Mouse (Mus musculus) hindbrain, embryonic 15.5 days (tissue): ENCODE data around the gene Tmem87b. TPM values are rescaled to one million over a fixed set of nuclear protein-coding genes. Genes with fewer than 3 reads are reported as not detected.

Source experiments
- ATAC-seq: fragments of 200-750 bp; cut with Nextera tagmentation; 2 replicates; pipeline ENCODE4 v1.8.0; 2017; ENCODE audit warnings: low read depth, moderate number of reproducible peaks, moderate TSS enrichment; ENCODE audit not compliant: low FRiP score
- H3K27ac ChIP-seq: fragments of 300-500 bp; sonication (generic); replicated peaks from 2 replicates; pipeline ENCODE4 v1.5.1; 2015; ENCODE audit warnings: mild to moderate bottlenecking, inconsistent platforms
- H3K27me3 ChIP-seq: fragments of 300-500 bp; sonication (generic); 2 replicates; pipeline ENCODE4 v1.6.1; 2015; ENCODE audit warnings: control low read depth, inconsistent platforms
- H3K36me3 ChIP-seq: fragments of 300-500 bp; sonication (generic); 2 replicates; pipeline ENCODE4 v1.6.1; 2015; ENCODE audit warnings: control low read depth, inconsistent platforms
- H3K4me1 ChIP-seq: fragments of 300-500 bp; sonication (generic); replicated peaks from 2 replicates; pipeline ENCODE4 v1.6.1; 2015; ENCODE audit warnings: control low read depth, inconsistent platforms
- H3K4me2 ChIP-seq: fragments of 300-500 bp; sonication (generic); 2 replicates; pipeline ENCODE4 v1.6.1; 2015; ENCODE audit warnings: moderate library complexity, mild to moderate bottlenecking, inconsistent platforms
- H3K4me3 ChIP-seq: fragments of 300-500 bp; sonication (generic); 2 replicates; pipeline ENCODE4 v1.5.1; 2015; ENCODE audit warnings: mild to moderate bottlenecking, inconsistent platforms
- H3K9ac ChIP-seq: fragments of 300-500 bp; sonication (generic); 2 replicates; pipeline ENCODE4 v1.6.1; 2015; ENCODE audit warnings: inconsistent platforms
- H3K9me3 ChIP-seq: fragments of 300-500 bp; sonication (generic); 2 replicates; pipeline ENCODE4 v1.6.1; 2016; ENCODE audit warnings: control low read depth, inconsistent platforms
- WGBS: fragments of 180-500 bp; shearing (Covaris S2); methylation state at CpG from one replicate; pipeline ENCODE4 v1.1.7; 2015; 5-methylcytosine and 5-hydroxymethylcytosine counted together
- polyA plus RNA-seq: library from polyadenylated mRNA; unstranded; fragments of >200 nt; fragmentation: Nextera tagmentation; extraction: Ambion mirVana; gene quantifications from 2 replicates; pipeline ENCODE4 v1.2.1, GENCODE M21; 2015

The Tmem87b gene
- polyA plus RNA-seq, 1 experiment from 2014 or later = 34.1 TPM

DNA sequence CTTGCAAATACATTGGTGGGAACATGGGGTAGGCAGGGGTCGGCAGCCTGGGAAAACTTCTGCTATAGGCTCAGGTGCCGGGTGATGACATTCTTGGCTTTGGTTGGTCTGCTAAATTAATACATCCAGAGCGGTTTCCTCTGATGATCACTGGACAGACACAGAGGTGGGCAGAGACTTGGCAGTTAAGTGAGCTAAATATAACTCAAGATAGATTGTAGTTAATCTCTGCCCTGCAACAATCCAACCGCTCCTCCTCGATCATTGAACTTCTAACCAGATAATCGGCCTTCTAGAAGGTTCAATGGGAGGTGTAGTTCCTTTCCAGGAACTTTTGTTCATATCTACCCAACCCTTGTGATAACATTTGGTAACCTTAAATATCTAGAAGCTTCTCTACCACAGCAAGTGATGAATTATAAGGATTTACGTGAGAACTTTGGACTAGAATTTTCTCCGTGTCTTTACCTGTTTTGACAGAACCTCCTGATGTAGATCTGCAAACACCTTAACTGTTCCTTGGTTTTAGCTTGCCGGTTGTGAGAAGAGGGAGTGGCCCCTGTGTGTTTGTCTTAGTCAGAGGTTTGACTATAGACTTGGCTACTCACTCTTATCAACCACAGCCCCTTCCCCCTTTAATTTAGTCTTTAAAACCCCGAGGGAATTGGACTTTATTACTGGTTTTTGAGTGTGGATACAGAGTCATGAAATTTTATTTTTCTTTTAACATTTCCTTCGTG lies 26.9 kb upstream of the Tmem87b start:
- no peak overlapping the region for H3K9ac ChIP-seq
- H3K4me3 ChIP-seq = no peak overlapping the region
- H3K9me3 ChIP-seq = no peaks in the 10 kb centered on the region
- no peaks in the 10 kb centered on the region for H3K27me3 ChIP-seq
- no peak for ATAC-seq
- no peak overlapping the region for H3K4me2 ChIP-seq
- WGBS = 92% methylated on average over 11 of the region's 11 CpGs
- no peaks in the 10 kb centered on the region for H3K4me1 ChIP-seq
- H3K27ac ChIP-seq = no peak overlapping the region
- no peaks in the 10 kb centered on the region for H3K36me3 ChIP-seq

DNA sequence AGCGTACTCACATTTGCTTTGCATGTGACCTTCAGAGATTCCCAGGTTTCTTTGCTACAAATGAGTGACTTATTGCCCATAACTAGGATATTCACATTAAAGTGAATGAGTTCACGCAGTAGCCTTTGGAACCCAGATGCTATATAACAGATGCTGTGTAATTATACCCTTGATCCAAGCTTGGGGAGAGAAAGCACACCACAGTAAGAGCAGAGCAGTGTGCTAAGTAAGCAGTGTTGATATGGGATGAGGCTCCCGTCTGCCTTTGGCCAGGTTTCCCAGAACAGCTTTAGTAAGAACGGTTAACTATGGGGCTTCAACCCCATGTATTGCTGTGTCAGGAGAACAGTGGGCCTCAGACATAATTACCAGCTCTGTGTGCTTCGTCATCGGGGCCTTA lies 24.0 kb upstream of the Tmem87b start:
- H3K36me3 ChIP-seq = no peaks in the 10 kb centered on the region
- no peak overlapping the region for H3K9ac ChIP-seq
- no peak overlapping the region for H3K4me3 ChIP-seq
- H3K27ac ChIP-seq = no peak overlapping the region
- no peaks in the 10 kb centered on the region for H3K4me1 ChIP-seq
- no peaks in the 10 kb centered on the region for H3K9me3 ChIP-seq
- ATAC-seq = no peak
- H3K4me2 ChIP-seq = no peak overlapping the region
- WGBS = 59% methylated on average over 6 of the region's 6 CpGs
- H3K27me3 ChIP-seq = no peaks in the 10 kb centered on the region

DNA sequence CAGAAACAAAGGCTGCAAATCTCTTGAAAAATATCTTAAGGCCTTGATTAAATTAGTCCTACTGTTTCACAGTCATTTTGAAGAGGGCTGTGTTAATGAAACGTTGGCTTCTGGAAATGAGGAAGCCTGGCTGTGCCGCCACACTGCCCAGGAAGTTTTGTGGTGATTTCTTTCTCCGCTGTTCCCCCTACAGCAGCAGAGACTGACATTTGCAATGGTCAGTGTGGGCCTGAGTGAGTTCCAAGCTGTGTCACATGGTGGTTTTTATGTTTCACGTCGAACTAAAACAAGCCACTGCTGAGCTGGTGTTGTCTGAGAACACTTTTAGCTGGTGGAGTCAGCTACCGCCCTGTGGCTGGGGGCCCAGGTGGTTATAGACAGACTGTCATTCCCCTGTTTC lies 21.5 kb upstream of the Tmem87b start:
- ATAC-seq = no peak
- 83% methylated on average over 6 of the region's 6 CpGs for WGBS
- Histone ChIP-seq H3K36me3 (no peaks in the 10 kb centered on the region), H3K4me1 (no peaks in the 10 kb centered on the region), H3K9ac (no peak overlapping the region), H3K27ac (no peak overlapping the region), H3K4me3 (no peak overlapping the region), H3K9me3 (no peaks in the 10 kb centered on the region), H3K4me2 (no peak overlapping the region), H3K27me3 (no peaks in the 10 kb centered on the region)

DNA sequence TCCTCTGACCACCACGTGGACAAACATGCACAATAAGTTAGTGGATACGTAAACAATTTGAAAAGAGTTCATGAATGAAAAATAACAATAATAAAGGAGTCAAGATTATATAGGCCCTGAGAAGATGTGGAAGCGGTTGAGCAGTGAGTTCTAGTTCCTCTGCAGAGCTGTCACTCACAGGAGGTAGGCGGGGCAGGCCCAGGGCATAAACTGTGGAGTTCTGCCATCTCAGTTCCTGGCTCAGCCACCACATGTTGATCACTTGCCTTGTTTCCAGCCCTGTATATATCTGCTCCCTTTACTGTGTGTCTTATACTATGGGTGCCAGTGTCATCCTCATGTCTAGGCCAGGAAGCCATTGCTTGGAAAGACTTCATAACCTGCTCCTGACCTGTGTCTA lies 14.5 kb upstream of the Tmem87b start:
- Histone ChIP-seq H3K27me3 (no peaks in the 10 kb centered on the region), H3K9me3 (no peaks in the 10 kb centered on the region), H3K4me3 (no peak overlapping the region), H3K4me1 (no peaks in the 10 kb centered on the region), H3K27ac (no peak overlapping the region), H3K9ac (no peak overlapping the region), H3K4me2 (no peak overlapping the region), H3K36me3 (no peaks in the 10 kb centered on the region)
- no peak for ATAC-seq
- 92% methylated on average over 4 of the region's 4 CpGs for WGBS

DNA sequence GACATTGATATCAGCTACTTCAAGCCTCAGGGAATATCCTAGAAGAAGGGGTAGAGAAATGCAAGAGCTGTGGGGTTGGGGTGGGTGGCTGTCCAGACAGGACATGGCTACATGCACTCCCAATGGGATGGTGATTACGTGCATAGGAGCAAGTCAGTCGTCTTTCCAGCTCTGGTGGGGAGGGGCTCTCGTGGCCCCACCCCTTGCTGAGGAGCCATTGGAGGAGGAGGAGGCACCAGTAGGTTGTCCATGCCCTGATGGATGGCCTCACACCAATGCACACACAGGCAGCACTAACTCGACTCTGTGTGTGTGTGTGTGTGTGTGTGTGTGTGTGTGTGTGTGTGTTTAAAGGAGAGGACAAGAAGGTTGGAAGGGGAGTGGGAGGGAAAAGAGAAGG lies 12.6 kb upstream of the Tmem87b start:
- H3K4me1 ChIP-seq = no peaks in the 10 kb centered on the region
- H3K27ac ChIP-seq = no peak overlapping the region
- no peak overlapping the region for H3K4me3 ChIP-seq
- no peaks in the 10 kb centered on the region for H3K36me3 ChIP-seq
- 70% methylated on average over 4 of the region's 4 CpGs for whole genome bisulfite sequencing
- ATAC-seq = no peak
- no peak overlapping the region for H3K4me2 ChIP-seq
- H3K9me3 ChIP-seq = no peaks in the 10 kb centered on the region
- H3K9ac ChIP-seq = no peak overlapping the region
- H3K27me3 ChIP-seq = no peaks in the 10 kb centered on the region

DNA sequence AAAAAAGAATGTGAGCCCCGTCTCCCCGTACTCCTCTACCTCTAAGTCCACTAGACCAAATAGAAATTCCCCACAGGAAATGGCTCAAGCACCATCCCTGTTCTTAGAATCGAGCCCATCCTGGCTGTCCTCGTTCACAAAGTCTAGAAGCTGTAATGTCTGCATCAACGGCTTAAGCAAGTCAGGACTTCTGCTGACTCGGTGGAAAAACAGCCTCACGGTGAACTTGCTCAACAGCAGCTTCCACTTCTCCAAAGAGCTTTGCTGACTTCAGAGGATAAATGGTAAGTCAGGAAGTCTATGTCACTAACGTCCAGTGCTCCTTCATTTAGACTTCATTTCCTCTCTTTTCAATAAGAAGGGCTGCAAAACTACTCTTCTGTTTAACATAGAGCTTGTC lies 11.4 kb upstream of the Tmem87b start:
- H3K27ac ChIP-seq = no peak overlapping the region
- H3K9ac ChIP-seq = no peak overlapping the region
- no peaks in the 10 kb centered on the region for H3K9me3 ChIP-seq
- H3K4me3 ChIP-seq = no peak overlapping the region
- WGBS = 81% methylated on average over 8 of the region's 8 CpGs
- ATAC-seq = no peak
- H3K27me3 ChIP-seq = no peaks in the 10 kb centered on the region
- H3K4me2 ChIP-seq = no peak overlapping the region
- H3K36me3 ChIP-seq = no peaks in the 10 kb centered on the region
- H3K4me1 ChIP-seq = no peaks in the 10 kb centered on the region

DNA sequence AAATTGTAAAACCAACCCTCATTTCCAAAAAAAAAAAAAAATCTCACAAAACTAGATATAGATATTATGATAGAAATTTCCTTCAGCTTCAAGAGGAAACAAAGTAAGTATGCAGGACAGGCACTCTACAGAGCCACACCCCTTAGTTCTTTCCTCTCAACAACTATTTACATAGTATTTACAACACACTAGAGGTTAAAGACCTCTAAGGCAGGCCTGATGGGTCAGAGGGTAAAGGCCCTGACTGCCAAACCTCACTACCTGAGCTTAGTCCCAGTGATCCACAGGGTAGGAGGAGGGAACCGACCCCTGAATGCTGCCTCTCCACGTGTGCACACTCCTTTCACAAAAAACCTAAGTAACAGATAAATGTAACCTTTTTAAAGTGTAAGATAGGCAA lies 5.2 kb upstream of the Tmem87b start:
- Histone ChIP-seq H3K36me3 (no peaks in the 10 kb centered on the region), H3K4me2 (no peak overlapping the region), H3K9ac (no peak overlapping the region), H3K4me3 (no peak overlapping the region), H3K27me3 (no peaks in the 10 kb centered on the region), H3K4me1 (peaks cover 4% of the 10 kb centered on the region), H3K9me3 (no peaks in the 10 kb centered on the region), H3K27ac (no peak overlapping the region)
- WGBS = 28% methylated on average over 2 of the region's 2 CpGs
- ATAC-seq = no peak

DNA sequence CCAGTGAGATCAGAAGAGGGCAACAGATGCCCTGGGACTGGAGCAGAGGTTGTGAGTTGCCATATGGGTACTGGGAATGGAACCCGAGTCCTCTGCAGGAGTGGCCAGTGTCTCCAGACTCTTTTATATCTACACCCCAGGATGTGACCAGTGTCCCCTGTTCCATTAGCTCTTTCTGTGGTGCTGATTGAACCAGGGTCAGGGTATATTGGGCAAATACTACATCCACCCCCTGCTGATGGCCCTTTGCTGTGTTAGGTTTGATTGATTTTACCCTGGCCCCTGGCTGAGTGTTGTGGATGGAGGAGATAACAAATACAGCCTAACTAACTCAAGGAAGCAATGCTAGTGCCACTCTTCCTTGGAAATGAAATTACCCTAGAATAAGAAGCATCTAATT lies 1.6 kb upstream of the Tmem87b start:
- no peak overlapping the region for H3K27ac ChIP-seq
- no peaks in the 10 kb centered on the region for H3K27me3 ChIP-seq
- H3K36me3 ChIP-seq = no peaks in the 10 kb centered on the region
- no peak overlapping the region for H3K9ac ChIP-seq
- H3K9me3 ChIP-seq = no peaks in the 10 kb centered on the region
- WGBS = 71% methylated on average over 1 of the region's 1 CpGs
- H3K4me3 ChIP-seq = no peak overlapping the region
- no peak overlapping the region for H3K4me2 ChIP-seq
- H3K4me1 ChIP-seq = peaks cover 21% of the 10 kb centered on the region
- no peak for ATAC-seq

DNA sequence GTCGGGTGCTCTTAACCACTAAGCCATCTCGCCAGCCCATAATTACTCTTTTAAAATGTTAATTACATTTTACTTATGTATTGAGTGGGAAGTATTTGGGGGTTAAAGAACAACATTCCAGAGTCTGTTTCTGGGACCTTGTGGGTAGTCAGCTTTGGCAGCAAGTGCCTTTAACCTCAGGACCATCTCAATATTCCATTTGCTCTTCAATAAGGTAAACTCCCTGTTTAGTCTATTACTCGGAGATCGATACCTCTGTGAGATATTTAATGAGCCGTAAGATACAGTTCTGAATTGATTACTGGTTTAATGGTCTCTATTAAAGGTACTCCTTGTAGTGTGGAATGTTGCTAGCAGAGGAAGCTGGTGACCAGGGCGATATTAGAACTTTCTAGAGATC lies 1.0 kb upstream of the Tmem87b start:
- Histone ChIP-seq H3K27me3 (no peaks in the 10 kb centered on the region), H3K4me3 (peak overlapping the region; percentile 73), H3K9ac (0 out of 2 replicates have a peak overlapping the region, but pooled peaks have one; percentile 47), H3K4me1 (peaks cover 21% of the 10 kb centered on the region), H3K4me2 (peak overlapping the region; percentile 83), H3K9me3 (no peaks in the 10 kb centered on the region), H3K27ac (peak overlapping the region; percentile 92; the same call in 1 of the 2 replicates), H3K36me3 (no peaks in the 10 kb centered on the region)
- WGBS = 35% methylated on average over 6 of the region's 6 CpGs
- ATAC-seq = no peak

DNA sequence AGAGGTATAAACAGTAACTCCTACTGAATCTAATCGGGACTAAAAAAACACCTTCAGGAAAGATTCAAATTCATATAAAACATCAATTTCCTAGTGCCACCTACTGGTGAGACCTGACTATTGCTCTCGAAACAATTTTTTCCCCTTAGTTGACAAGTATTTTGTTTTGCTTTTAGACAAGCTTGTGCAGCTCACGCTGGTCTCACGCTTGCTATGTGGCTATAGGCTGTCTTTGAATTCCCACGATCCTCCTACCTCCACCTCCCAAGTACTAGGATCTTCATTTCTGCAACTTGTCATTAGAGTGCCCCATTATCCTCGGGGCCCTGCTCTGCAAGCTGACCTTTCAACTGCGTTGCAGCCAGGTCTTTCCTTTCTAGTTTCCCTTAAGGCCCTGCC lies 532 bp upstream of the Tmem87b start:
- H3K27ac ChIP-seq = peak overlapping the region; percentile 92
- peak overlapping the region; percentile 73 for H3K4me3 ChIP-seq
- H3K9me3 ChIP-seq = no peaks in the 10 kb centered on the region
- peak overlapping the region; percentile 83 for H3K4me2 ChIP-seq
- no peaks in the 10 kb centered on the region for H3K36me3 ChIP-seq
- 0% methylated on average over 7 of the region's 7 CpGs for WGBS
- peak overlapping the region; percentile 47 for H3K9ac ChIP-seq
- peak; percentile 63 for ATAC-seq
- H3K27me3 ChIP-seq = no peaks in the 10 kb centered on the region
- peaks cover 21% of the 10 kb centered on the region for H3K4me1 ChIP-seq

DNA sequence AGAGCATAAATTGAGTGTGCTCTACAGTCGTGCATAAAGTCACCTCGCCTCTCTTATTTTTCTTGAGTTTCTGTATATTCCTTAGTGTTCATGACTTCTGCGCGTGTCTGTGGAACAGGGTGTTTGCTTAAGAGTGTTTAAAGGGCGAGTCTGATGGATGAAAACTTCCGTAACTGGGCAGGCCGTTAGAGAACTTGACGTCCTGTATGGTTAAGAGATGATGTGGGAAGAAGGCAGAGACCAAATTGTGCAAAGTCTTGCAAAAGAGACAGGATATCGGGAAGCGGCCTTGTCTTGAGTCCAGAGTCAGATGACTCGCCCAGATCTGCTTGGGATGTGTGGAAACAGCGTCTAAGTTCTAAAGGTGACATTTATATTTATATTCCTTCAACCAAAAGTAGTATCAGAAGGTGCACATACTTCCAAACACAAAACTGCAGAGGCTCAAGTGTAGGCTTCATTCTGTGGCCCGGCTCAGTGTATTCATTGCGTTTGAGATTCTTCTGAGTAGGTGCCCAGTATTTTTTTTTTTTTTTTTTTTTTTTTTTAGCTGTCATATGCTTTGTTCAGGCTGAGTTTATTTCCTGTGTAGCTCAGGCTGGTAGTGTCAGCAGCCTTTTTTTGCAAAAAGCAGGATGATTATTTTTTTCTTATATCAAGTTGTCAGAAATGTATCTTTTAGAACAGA lies 1.2 kb downstream of the Tmem87b start:
- Histone ChIP-seq H3K9ac (peak overlapping the region; percentile 83), H3K4me2 (peak overlapping the region; percentile 83), H3K36me3 (peaks cover 5% of the 10 kb centered on the region; the same call in 1 of the 2 replicates), H3K4me1 (peaks cover 21% of the 10 kb centered on the region), H3K9me3 (no peaks in the 10 kb centered on the region), H3K27me3 (no peaks in the 10 kb centered on the region), H3K27ac (peak overlapping the region; percentile 92), H3K4me3 (peak overlapping the region; percentile 73)
- no peak for ATAC-seq
- 14% methylated on average over 14 of the region's 14 CpGs for WGBS

DNA sequence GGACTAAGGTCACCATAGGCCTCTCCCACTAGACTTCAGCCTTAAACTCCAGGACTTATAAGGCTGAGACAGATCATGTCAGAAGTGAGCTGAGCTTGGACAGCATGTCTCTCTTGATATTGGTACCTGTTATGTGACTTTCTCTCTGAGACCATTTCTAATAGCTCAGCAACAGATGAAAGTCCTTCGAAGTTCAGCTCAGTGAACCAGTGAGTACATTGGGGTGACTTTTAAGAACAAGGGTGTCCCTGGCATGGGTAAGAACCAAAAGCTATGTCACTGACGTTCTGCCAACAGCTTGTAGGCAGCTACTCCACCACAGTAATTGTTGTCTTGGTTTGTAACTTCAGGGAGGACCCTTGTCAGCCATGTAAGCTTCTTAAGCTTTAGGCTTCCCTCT lies 2.7 kb downstream of the Tmem87b start:
- Histone ChIP-seq H3K4me2 (no peak overlapping the region), H3K4me3 (no peak overlapping the region), H3K9me3 (no peaks in the 10 kb centered on the region), H3K36me3 (peaks cover 8% of the 10 kb centered on the region; the same call in 1 of the 2 replicates), H3K27me3 (no peaks in the 10 kb centered on the region), H3K9ac (no peak overlapping the region), H3K4me1 (peaks cover 21% of the 10 kb centered on the region), H3K27ac (no peak overlapping the region)
- 95% methylated on average over 2 of the region's 2 CpGs for WGBS
- ATAC-seq = no peak
